Mouse (Mus musculus): ENCODE measurements at regions not wholly inside any gene's neighbourhood (a gene's known extent, or its start where the extent isn't known, plus 50 kb on each side); places are given as distances from the start of the nearest gene placed in this dataset.

GRCm38 (mm10) chr14:102372994-102373567 lies 609.4 kb downstream of the Kctd12 start:
- no peak for TF ChIP-seq CTCF (conservative IDR thresholded peaks at IDR 0.05)
- DNase-seq (ENCODE audit: low spot score in 2 of 2), result no peak
- Histone ChIP-seq H3K27ac (no peak overlapping the region), H3K4me3 (no peak overlapping the region)

DNA sequence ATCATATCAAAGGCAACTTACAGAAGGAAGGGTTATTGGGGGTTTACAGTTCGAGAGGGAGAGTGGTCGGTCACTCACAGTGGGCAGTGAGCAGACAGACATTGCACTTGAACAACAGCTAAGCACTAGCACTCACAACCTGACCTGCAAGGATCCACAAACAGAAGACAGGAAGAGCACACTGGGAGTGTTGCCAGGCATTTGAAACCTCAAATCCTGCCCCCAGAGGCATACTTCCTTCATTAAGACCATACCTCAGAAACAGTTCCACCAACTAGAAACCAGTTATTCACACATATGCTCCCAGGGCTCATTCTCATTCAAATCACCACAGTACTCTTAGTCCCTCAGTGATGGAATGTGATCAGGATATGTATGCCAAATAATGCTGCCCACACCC lies 620.8 kb downstream of the Kctd12 start:
- TF ChIP-seq CTCF (conservative IDR thresholded peaks at IDR 0.05), result no peak
- H3K27ac ChIP-seq, result no peak overlapping the region
- no peak overlapping the region for H3K4me3 ChIP-seq
- DNase-seq (ENCODE audit: low spot score in 2 of 2), result no peak

- no peak; the same call in 1 of the 2 replicates for TF ChIP-seq CTCF (conservative IDR thresholded peaks at IDR 0.05)
- no peak for DNase-seq (ENCODE audit: low spot score in 2 of 2)
- Histone ChIP-seq H3K4me3 (no peak overlapping the region), H3K27ac (no peak overlapping the region)
These were observed 599.7 kb downstream of the Lmo7 start for GRCm38 (mm10) chr14:102329409-102329808.

- Histone ChIP-seq H3K4me3 (no peak overlapping the region), H3K27ac (no peak overlapping the region)
- TF ChIP-seq CTCF (conservative IDR thresholded peaks at IDR 0.05), result no peak
- DNase-seq (ENCODE audit: low spot score in 2 of 2), result no peak
These were observed 576.6 kb downstream of the Lmo7 start for GRCm38 (mm10) chr14:102306332-102306731.

GRCm38 (mm10) chr14:102302826-102303225 lies 573.1 kb downstream of the Lmo7 start:
- no peak for TF ChIP-seq CTCF (conservative IDR thresholded peaks at IDR 0.05)
- Histone ChIP-seq H3K4me3 (no peak overlapping the region), H3K27ac (no peak overlapping the region)
- DNase-seq (ENCODE audit: low spot score in 2 of 2), result no peak

GRCm38 (mm10) chr14:102300251-102300650 lies 570.5 kb downstream of the Lmo7 start:
- Histone ChIP-seq H3K27ac (no peak overlapping the region), H3K4me3 (no peak overlapping the region)
- TF ChIP-seq CTCF (conservative IDR thresholded peaks at IDR 0.05), result no peak
- no peak for DNase-seq (ENCODE audit: low spot score in 2 of 2)

DNA sequence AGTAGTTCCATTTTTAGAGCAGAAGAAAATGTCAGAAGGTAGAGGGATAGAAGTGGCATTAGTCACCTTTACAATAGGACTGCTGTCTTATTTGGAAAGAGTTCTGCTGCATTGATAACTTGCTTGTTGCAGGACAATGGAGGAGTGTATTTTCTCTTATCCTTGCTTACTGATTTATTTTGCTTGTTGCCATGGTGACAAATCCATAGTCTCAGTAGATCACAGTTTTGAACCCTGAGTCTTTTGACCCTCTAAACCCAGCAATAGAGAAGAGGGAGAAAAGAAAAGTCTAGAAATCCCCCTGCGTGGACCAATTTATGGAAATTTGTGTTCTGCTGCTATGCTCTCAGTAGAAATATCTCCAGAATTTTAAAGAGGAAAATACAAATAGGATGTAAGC lies 561.6 kb downstream of the Lmo7 start:
- no peak overlapping the region for H3K4me3 ChIP-seq
- no peak for DNase-seq (ENCODE audit: low spot score in 2 of 2)
- TF ChIP-seq CTCF (conservative IDR thresholded peaks at IDR 0.05), result no peak
- H3K27ac ChIP-seq, result no peak overlapping the region

GRCm38 (mm10) chr14:102250076-102250475 lies 520.3 kb downstream of the Lmo7 start:
- no peak for TF ChIP-seq CTCF (conservative IDR thresholded peaks at IDR 0.05)
- Histone ChIP-seq H3K4me3 (no peak overlapping the region), H3K27ac (no peak overlapping the region)
- no peak for DNase-seq (ENCODE audit: low spot score in 2 of 2)

- no peak for DNase-seq (ENCODE audit: low spot score in 2 of 2)
- TF ChIP-seq CTCF (conservative IDR thresholded peaks at IDR 0.05), result no peak
- H3K4me3 ChIP-seq, result no peak overlapping the region
- no peak overlapping the region for H3K27ac ChIP-seq
These were observed 518.8 kb downstream of the Lmo7 start for GRCm38 (mm10) chr14:102248581-102248980.

DNA sequence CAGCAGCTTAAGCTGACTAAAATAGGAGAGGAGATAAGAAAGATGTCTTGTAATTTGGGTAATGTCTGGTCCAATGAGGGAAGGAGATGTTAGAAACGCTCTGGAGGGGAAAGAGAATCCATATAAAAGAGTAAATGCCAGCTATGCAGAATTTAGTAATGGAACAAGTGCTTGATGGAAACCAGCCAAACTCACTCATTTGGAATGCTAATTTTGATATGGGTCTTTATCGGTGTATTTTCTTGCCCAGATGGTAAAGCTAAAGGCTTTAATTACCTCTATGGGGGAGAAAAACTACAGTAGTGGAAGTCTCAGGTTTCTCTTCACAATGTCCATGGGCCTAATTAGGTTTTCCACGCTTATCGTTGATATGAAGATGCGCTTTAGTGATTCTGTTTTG lies 518.3 kb downstream of the Lmo7 start:
- Histone ChIP-seq H3K4me3 (no peak overlapping the region), H3K27ac (no peak overlapping the region)
- TF ChIP-seq CTCF (conservative IDR thresholded peaks at IDR 0.05), result no peak
- no peak for DNase-seq (ENCODE audit: low spot score in 2 of 2)

DNA sequence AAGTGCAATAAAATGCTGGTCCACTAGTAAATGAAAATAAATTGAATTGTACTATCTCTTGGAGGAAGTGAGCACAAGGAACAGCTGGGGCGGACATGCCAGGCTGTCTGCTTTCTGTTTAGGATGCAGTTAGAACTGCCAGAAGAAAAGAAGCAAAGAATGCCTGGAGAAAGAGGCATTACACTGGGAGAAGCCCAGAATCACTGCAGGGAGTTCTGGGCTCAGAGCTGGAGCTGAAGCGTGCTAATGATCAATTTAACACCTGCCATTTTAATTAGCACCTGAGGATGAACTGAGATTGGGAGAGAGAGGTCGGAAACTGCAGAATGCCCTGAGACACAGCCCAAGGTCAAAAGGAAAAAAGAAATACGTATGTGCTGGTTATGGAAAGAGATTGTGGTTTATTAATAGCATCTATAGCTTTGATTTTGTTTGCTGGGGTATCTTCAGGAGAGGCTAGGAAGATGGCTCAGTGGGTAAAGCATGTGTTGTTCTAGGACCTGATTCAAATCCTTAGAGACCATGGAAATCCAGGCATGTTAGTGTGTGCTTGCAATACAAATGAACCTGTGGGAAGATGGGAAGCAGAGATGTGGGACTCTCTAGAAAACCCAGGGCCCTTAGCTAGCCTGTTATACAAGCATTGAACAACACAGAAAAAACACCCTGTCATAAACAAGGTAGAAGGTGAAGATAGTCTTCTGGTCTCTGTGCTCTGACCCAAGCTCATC lies 514.2 kb downstream of the Lmo7 start:
- peak in 1 of 2 experiments; percentile 7 for DNase-seq (ENCODE audit: low spot score in 2 of 2)
- TF ChIP-seq CTCF (conservative IDR thresholded peaks at IDR 0.05), result no peak
- Histone ChIP-seq H3K4me3 (no peak overlapping the region), H3K27ac (no peak overlapping the region)

DNA sequence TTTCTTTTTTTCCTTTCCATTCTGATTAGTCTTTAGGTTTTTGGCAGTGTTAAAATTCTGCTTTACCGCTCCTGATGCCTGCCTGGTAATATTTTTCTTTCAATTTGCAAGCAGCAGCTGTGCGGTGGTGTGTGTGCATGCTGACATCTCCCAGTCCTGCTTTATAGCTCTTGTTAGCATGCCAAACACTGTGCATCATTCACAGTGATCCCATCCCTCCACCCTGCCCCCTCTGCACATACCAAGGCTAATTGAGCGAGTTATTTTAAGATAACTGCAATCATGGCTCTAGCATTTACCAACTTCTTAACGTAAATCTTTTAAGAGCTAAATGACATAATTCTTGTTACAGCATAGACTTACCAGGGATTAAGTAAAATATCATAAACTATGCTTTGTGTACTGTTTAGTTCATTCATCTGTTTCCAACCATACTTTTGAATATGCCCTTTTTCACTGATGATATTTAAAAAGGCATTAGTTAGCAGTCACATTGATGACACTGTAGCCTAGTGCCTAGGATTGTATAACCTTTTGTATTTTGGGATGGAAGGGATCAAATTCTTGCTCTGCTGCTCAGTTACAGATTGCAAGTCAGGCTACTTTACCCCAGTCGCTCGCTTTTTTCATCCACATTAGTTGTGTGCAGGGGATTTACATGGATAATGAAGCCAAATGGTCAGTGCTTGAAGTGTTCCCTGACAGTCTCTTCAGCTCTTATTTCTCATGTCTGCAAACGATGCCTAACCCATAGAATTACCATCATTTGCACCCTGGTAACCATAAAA lies 487.0 kb downstream of the Lmo7 start:
- Histone ChIP-seq H3K27ac (peak overlapping the region; percentile 60), H3K4me3 (no peak overlapping the region)
- peak; percentile 46 to 75 for DNase-seq (ENCODE audit: low spot score in 2 of 2)
- TF ChIP-seq CTCF (conservative IDR thresholded peaks at IDR 0.05), result no peak

- TF ChIP-seq CTCF (conservative IDR thresholded peaks at IDR 0.05), result no peak
- no peak overlapping the region for H3K27ac ChIP-seq
- no peak overlapping the region for H3K4me3 ChIP-seq
- DNase-seq (ENCODE audit: low spot score in 2 of 2), result no peak
These were observed 485.7 kb downstream of the Lmo7 start for GRCm38 (mm10) chr14:102215267-102215964.

Measured in layer of hippocampus, adult 2 months (tissue).